Mouse (Mus musculus): ENCODE data around the gene Mllt6.

The Mllt6 gene

GRCm38 (mm10) chr11:97668160-97668559, 4.9 kb downstream of the Mllt6 start:
- no peak for DNase-seq (ENCODE audit: low read depth, low spot score)

GRCm38 (mm10) chr11:97669268-97669667, 6.1 kb downstream of the Mllt6 start:
- DNase-seq (ENCODE audit: low read depth, low spot score) = no peak

- no peak for DNase-seq (ENCODE audit: low read depth, low spot score)
Observed at GRCm38 (mm10) chr11:97669829-97670228, 6.6 kb downstream of the Mllt6 start.

- no peak for DNase-seq (ENCODE audit: low read depth, low spot score)
Observed at GRCm38 (mm10) chr11:97670234-97671176, 7.3 kb downstream of the Mllt6 start.

- DNase-seq (ENCODE audit: low read depth, low spot score) = no peak
Observed at GRCm38 (mm10) chr11:97671177-97671527, 7.9 kb downstream of the Mllt6 start.

- DNase-seq (ENCODE audit: low read depth, low spot score) = no peak
Observed at GRCm38 (mm10) chr11:97673148-97673547, 9.9 kb downstream of the Mllt6 start.

GRCm38 (mm10) chr11:97676050-97676754, 13.0 kb downstream of the Mllt6 start:
- DNase-seq (ENCODE audit: low read depth, low spot score) = no peak

- DNase-seq (ENCODE audit: low read depth, low spot score) = no peak
Observed at GRCm38 (mm10) chr11:97677381-97677780, 14.2 kb downstream of the Mllt6 start.

GRCm38 (mm10) chr11:97677842-97678241, 14.6 kb downstream of the Mllt6 start:
- no peak for DNase-seq (ENCODE audit: low read depth, low spot score)

GRCm38 (mm10) chr11:97678301-97678700, 15.1 kb downstream of the Mllt6 start:
- no peak for DNase-seq (ENCODE audit: low read depth, low spot score)

GRCm38 (mm10) chr11:97680430-97680829, 17.2 kb downstream of the Mllt6 start:
- DNase-seq (ENCODE audit: low read depth, low spot score) = no peak

GRCm38 (mm10) chr11:97682504-97683055, 19.4 kb downstream of the Mllt6 start:
- DNase-seq (ENCODE audit: low read depth, low spot score) = no peak

GRCm38 (mm10) chr11:97684063-97684680, 21.0 kb downstream of the Mllt6 start:
- DNase-seq (ENCODE audit: low read depth, low spot score) = peak; percentile 79

- no peak for DNase-seq (ENCODE audit: low read depth, low spot score)
Observed at GRCm38 (mm10) chr11:97684766-97685165, 21.6 kb downstream of the Mllt6 start.

GRCm38 (mm10) chr11:97685613-97686321, 22.6 kb downstream of the Mllt6 start, which contains the start of gene Cisd3:
Gene Cisd3, plus strand, starts transcription at chr11:97685826.
- DNase-seq (ENCODE audit: low read depth, low spot score) = peak; percentile 95

- DNase-seq (ENCODE audit: low read depth, low spot score) = no peak
Observed at GRCm38 (mm10) chr11:97686322-97686908, 23.2 kb downstream of the Mllt6 start.

- no peak for DNase-seq (ENCODE audit: low read depth, low spot score)
Observed at GRCm38 (mm10) chr11:97687061-97687460, 23.8 kb downstream of the Mllt6 start.

- DNase-seq (ENCODE audit: low read depth, low spot score) = peak; percentile 50
Observed at GRCm38 (mm10) chr11:97689861-97690260, 26.6 kb downstream of the Mllt6 start.

GRCm38 (mm10) chr11:97694435-97694834, 31.2 kb downstream of the Mllt6 start:
- no peak for DNase-seq (ENCODE audit: low read depth, low spot score)

- no peak for DNase-seq (ENCODE audit: low read depth, low spot score)
Observed at GRCm38 (mm10) chr11:97694921-97695711, 31.9 kb downstream of the Mllt6 start.

All from A20 (cell line).